Mouse (Mus musculus) midbrain, embryonic 15.5 days (tissue): ENCODE measurements around the gene Cpne5. TPM values are rescaled to one million over a fixed set of nuclear protein-coding genes. Genes with fewer than 3 reads are reported as not detected.
"Not testable (repeated sequence)": the region's sequence is repeated elsewhere in the genome, so short reads cannot be mapped to it uniquely, and the experiment has no call there.

ENCODE experiments used
- ATAC-seq: fragments of 200-750 bp; cut with Nextera tagmentation; replicated peaks from 2 replicates; pipeline ENCODE4 v1.8.0; 2017; ENCODE audit warnings: moderate TSS enrichment
- H3K27ac ChIP-seq: fragments of 300-500 bp; sonication (generic); 2 replicates; pipeline ENCODE4 v1.5.1; 2015; ENCODE audit warnings: mild to moderate bottlenecking, inconsistent platforms
- H3K27me3 ChIP-seq: fragments of 300-500 bp; sonication (generic); replicated peaks from 2 replicates; pipeline ENCODE4 v1.6.1; 2015; ENCODE audit warnings: inconsistent platforms
- H3K36me3 ChIP-seq: fragments of 300-500 bp; sonication (generic); replicated peaks from 2 replicates; pipeline ENCODE4 v1.6.1; 2015; ENCODE audit warnings: inconsistent platforms
- H3K4me1 ChIP-seq: fragments of 300-500 bp; sonication (generic); 2 replicates; pipeline ENCODE4 v1.6.1; 2015; ENCODE audit warnings: inconsistent platforms
- H3K4me2 ChIP-seq: fragments of 300-500 bp; sonication (generic); 2 replicates; pipeline ENCODE4 v1.6.1; 2015; ENCODE audit warnings: inconsistent platforms, mild to moderate bottlenecking, moderate library complexity
- H3K4me3 ChIP-seq: fragments of 300-500 bp; sonication (generic); 2 replicates; pipeline ENCODE4 v1.5.1; 2015; ENCODE audit warnings: mild to moderate bottlenecking, inconsistent platforms
- H3K9ac ChIP-seq: fragments of 300-500 bp; sonication (generic); 2 replicates; pipeline ENCODE4 v1.6.1; 2015; ENCODE audit warnings: mild to moderate bottlenecking, inconsistent platforms
- H3K9me3 ChIP-seq: fragments of 300-500 bp; sonication (generic); 2 replicates; pipeline ENCODE4 v1.6.1; 2016; ENCODE audit warnings: inconsistent platforms
- WGBS: fragments of 180-500 bp; shearing (Covaris S2); methylation state at CpG from one replicate; pipeline ENCODE4 v1.1.7; 2015; ENCODE audit warnings: mixed read lengths; 5-methylcytosine and 5-hydroxymethylcytosine counted together
- polyA plus RNA-seq: library from polyadenylated mRNA; unstranded; fragments of >200 nt; fragmentation: Nextera tagmentation; extraction: Ambion mirVana; gene quantifications from 2 replicates; pipeline ENCODE4 v1.2.1, GENCODE M21; 2015

Gene Cpne5
- polyA plus RNA-seq, 1 experiment from 2014 or later = 41.3 TPM

GRCm38 (mm10) chr17:29110356-29110755, 127.6 kb downstream of the Cpne5 start:
- not testable (repeated sequence) for H3K9ac ChIP-seq, ATAC-seq, H3K9me3 ChIP-seq, H3K4me3 ChIP-seq, H3K27ac ChIP-seq, H3K27me3 ChIP-seq, H3K4me1 ChIP-seq, H3K36me3 ChIP-seq, H3K4me2 ChIP-seq
- 85% methylated on average over 6 of the region's 6 CpGs for WGBS

Other genes starting within 250 kb of the Cpne5 start
- gene Stk38, start 230.2 kb downstream of the Cpne5 start, polyA plus RNA-seq = 99.7 and 105 TPM in 2 replicates
- gene Srsf3, start 205.5 kb downstream of the Cpne5 start, polyA plus RNA-seq = 429 and 442 TPM in 2 replicates
- 97.7 and 99.9 TPM in 2 replicates for gene Cdkn1a, start 147.2 kb downstream of the Cpne5 start, polyA plus RNA-seq
- 0.15 TPM in 1 of 2 replicates, not detected in the other for gene Rab44, start 124.0 kb downstream of the Cpne5 start, polyA plus RNA-seq
- gene Ppil1, start 26.0 kb upstream of the Cpne5 start, polyA plus RNA-seq = 113 and 119 TPM in 2 replicates
- 112 and 114 TPM in 2 replicates for gene BC004004, start 30.6 kb upstream of the Cpne5 start, polyA plus RNA-seq
- 3.6 and 4.0 TPM in 2 replicates for gene Pi16, start 79.5 kb upstream of the Cpne5 start, polyA plus RNA-seq
- 519 and 548 TPM in 2 replicates for gene Mtch1, start 109.8 kb upstream of the Cpne5 start, polyA plus RNA-seq
- 7.0 and 7.5 TPM in 2 replicates for gene Fgd2, start 122.7 kb upstream of the Cpne5 start, polyA plus RNA-seq